Mouse (Mus musculus): ENCODE data around the gene Nek8.

DNA sequence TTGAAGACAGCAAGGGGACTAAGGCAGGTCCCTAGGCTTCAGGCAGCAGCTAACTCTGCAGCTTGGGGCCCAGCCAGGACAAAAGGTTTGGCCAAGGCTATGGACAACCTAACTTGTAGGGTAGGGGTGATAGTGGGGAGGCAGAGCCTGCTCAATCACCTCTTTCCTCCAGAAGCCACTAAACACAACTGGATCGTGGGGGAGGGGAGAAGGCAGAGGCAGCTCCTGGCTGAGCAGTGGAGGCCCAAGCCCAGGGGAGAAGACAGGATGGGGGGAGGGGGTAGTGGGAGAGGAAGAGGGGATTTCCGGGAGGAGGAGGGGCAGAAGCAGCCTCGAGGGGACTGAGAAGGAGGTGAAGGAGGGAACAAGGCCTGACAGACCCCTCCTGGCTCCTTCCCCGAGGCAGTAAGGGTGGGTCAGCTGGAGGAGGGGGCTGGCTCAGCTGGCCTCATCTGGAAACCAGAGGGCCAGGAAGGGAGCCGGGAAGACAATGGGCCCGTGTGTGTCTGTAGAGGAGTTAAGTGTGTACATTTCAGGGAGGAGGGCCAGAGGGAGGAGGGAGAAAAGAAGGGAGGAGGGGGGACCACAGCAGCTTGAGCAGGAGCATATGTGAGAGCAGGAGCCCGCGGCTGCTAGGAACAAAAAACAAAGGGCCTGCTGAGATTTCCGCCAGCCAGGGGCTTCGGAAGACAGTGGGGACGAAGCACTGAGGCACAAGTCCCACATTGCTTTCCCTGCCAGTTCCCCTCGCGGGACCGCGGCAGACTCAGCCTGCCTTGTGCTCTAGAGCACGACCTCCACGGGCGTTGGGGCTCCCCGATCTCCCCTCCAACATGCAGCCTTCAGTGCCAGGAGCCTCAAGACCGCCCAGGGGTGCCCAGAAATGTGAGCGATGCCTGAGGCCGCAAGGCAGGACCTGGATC is 12.5 kb downstream of the Nek8 start:
- TF ChIP-seq CTCF (IDR thresholded peaks at IDR 0.05; ENCODE audit: low read depth), result no peak
- TF ChIP-seq EP300 (IDR thresholded peaks at IDR 0.05; ENCODE audit: low read depth), result no peak

Measured in liver, postnatal 0 days (tissue).